In the genomic region with DNA sequence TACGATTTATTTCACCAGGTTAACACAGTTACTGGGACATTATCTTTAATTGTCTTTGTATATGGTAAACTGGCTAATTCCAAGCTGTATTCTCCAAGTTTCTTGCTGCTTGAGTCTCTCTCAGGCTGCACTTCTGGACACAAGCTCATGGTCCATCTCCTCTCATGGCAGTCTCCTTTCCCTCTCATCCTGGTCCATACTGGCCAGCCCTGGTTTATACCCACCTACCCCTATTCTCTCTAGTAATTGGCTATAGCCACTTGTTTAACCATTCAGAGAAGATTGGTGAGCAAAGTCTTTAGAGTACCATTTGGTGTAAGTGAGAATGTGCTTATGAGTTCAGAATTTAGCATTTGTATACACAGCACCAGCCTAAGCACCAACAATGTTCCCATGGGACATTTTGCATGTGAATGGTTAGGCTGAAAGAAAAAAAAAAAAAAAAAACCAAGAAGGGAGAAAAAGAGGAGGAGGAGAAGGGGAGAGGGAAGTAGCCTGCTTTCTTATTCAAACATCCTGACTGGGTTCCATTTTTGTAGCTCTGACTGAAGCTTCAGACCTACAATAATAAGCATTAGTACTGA, we compare ENCODE assay signal across 14 mouse cellular contexts.
"Had no signal": no experiment of that assay in that cellular context is flagged by ENCODE, and none has a peak within 500 bp of the region (broad histone marks: within the 10 kb centered on the region; RNA-seq: fewer than 3 reads in every experiment).

No protein-coding gene starts in this region.

- H3K36me3 ChIP-seq: limb, embryonic 10.5 days; limb, embryonic 13.5 days; liver, embryonic 12.5 days; liver, embryonic 15.5 days; lung, embryonic 15.5 days; midbrain, embryonic 12.5 days had no signal

- H3K27ac ChIP-seq: kidney, postnatal 0 days; limb, embryonic 10.5 days; limb, embryonic 13.5 days; liver, embryonic 12.5 days; liver, embryonic 15.5 days; lung, embryonic 15.5 days; macrophage; midbrain, embryonic 12.5 days had no signal

- H3K4me1 ChIP-seq: limb, embryonic 10.5 days; limb, embryonic 13.5 days; liver, embryonic 12.5 days; liver, embryonic 15.5 days; lung, embryonic 15.5 days; midbrain, embryonic 12.5 days had no signal

- H3K4me2 ChIP-seq: limb, embryonic 13.5 days; liver, embryonic 12.5 days; liver, embryonic 15.5 days; lung, embryonic 15.5 days; midbrain, embryonic 12.5 days had no signal

- DNase-seq: kidney, postnatal 36 days; liver; lung, adult 18-20 months; lung, postnatal 10 days; thymus, adult 18-20 months; thymus, postnatal 36 days had no signal

- H3K9ac ChIP-seq: limb, embryonic 13.5 days; liver, embryonic 12.5 days; liver, embryonic 15.5 days; lung, embryonic 15.5 days; midbrain, embryonic 12.5 days had no signal

- ATAC-seq: liver, embryonic 12.5 days had no signal

- H3K4me3 ChIP-seq: limb, embryonic 10.5 days; limb, embryonic 13.5 days; liver, embryonic 12.5 days; liver, embryonic 15.5 days; lung, embryonic 15.5 days; midbrain, embryonic 12.5 days had no signal

- H3K9me3 ChIP-seq: limb, embryonic 10.5 days; limb, embryonic 13.5 days; liver, embryonic 12.5 days; liver, embryonic 15.5 days; lung, embryonic 15.5 days; midbrain, embryonic 12.5 days had no signal

- H3K27me3 ChIP-seq: limb, embryonic 13.5 days; liver, embryonic 12.5 days; liver, embryonic 15.5 days; lung, embryonic 15.5 days; midbrain, embryonic 12.5 days had no signal
